Mouse (Mus musculus): ENCODE measurements around the gene Dner. TPM values are rescaled to one million over a fixed set of nuclear protein-coding genes. Genes with fewer than 3 reads are reported as not detected.
A peak's percentile ranks its signal among the peaks of the same experiment; 100 is the strongest.

Gene Dner
- total and polyA plus RNA-seq, 3 experiments: 0.05 to 0.43 (median 0.23) TPM

DNA sequence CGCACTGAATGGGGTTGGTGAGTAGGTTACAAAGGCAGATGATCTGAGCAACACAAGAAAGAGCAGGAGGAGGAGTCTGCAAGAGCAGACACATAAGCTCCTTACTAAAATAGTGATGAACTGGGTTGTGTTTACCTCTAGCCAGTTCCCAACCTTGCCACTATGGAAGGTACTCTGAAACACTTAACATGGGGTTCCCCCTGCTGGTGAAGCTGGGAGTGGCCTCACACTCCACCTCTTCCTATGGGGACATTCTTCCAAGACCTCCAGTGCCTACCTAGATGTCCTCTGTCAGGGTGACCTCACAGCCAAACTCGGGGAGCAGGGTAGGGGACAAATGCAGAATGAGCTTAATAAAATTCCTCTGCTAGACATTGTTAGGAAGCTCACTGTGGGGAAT is 114.2 kb downstream of the Dner start:
- Histone ChIP-seq H3K27me3 (ENCODE audit: control insufficient read depth, insufficient read depth, low read length) (no peaks in the 10 kb centered on the region), H3K4me1 (ENCODE audit: control insufficient read depth, insufficient read depth, low read length) (no peaks in the 10 kb centered on the region), H3K9ac (ENCODE audit: low read depth, low read length) (no peak overlapping the region), H3K36me3 (ENCODE audit: control insufficient read depth, insufficient read depth, low read length) (no peaks in the 10 kb centered on the region), H3K27ac (no peak overlapping the region), H3K4me3 (no peak overlapping the region), H3K79me2 (replicated peaks; ENCODE audit: control insufficient read depth, insufficient read depth, low read length) (no peaks in the 10 kb centered on the region)
- TF ChIP-seq EP300 (IDR thresholded peaks at IDR 0.05; ENCODE audit: insufficient read depth, low read depth, low read length): peak; percentile 54; the same call in 1 of the 2 replicates
- peak; percentile 85 for TF ChIP-seq CTCF (IDR thresholded peaks at IDR 0.05)
- no peak for TF ChIP-seq POLR2A (IDR thresholded peaks at IDR 0.05; ENCODE audit: insufficient read depth, low read depth, low read length)
- peak; percentile 47 to 74 for DNase-seq
- WGBS: 56% methylated on average over 2 of the region's 2 CpGs
- intact Hi-C loops (cut with DNase I): loop anchor here (5.0 to 10.0 kb wide), 3 partner anchors 150 to 835 kb away; no protein-coding TSS in a partner anchor

DNA sequence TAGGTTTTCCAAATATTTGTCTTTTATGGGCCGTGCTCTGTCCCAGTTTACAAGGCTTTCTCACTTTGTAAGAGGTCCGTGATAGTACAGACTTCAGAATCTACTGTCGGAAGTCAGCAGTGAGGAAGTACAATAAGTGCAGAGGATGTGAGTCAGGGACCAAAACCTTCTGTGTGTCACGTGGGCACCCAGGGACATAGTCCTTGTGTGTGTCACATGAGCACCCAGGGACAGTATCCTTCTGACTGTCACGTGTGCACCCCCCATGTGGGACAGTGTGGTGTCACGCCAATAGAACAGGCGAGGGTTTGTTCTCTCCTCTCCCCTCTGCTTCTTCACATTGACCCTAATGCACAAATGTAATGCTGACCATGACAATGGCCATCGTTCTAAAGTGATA is 134.2 kb downstream of the Dner start:
- intact Hi-C loops (cut with DNase I): no loop called here

DNA sequence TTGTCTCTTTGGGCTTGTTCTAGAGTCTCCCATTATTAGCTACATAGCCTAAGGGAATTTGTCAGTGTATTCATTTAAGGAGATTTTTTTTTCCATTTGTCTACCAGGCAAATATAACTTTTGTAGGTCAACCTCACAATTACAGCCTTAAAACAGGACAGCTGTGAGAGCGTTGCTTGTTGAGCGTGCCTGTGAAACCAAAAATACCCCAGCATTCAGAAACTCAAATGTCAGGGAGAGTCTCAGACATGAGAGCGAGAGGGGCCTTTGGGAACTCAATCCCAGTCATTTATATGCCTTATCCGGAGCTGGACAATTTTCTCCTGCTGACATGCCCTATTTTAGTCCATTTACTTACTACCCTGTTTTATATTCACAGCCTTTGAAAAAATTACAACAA is 134.6 kb downstream of the Dner start:
- H3K36me3 ChIP-seq (ENCODE audit: control insufficient read depth, insufficient read depth, low read length): no peaks in the 10 kb centered on the region
- no peaks in the 10 kb centered on the region for H3K27me3 ChIP-seq (ENCODE audit: control insufficient read depth, insufficient read depth, low read length)
- TF ChIP-seq CTCF (IDR thresholded peaks at IDR 0.05) (no peak), POLR2A (IDR thresholded peaks at IDR 0.05; ENCODE audit: insufficient read depth, low read depth, low read length) (no peak), EP300 (IDR thresholded peaks at IDR 0.05; ENCODE audit: insufficient read depth, low read depth, low read length) (no peak)
- 66% methylated on average over 4 of the region's 4 CpGs for WGBS
- no peaks in the 10 kb centered on the region for H3K4me1 ChIP-seq (ENCODE audit: control insufficient read depth, insufficient read depth, low read length)
- intact Hi-C loops (cut with DNase I): no loop called here
- H3K27ac ChIP-seq: no peak overlapping the region
- no peak overlapping the region for H3K4me3 ChIP-seq
- DNase-seq: no peak
- no peak overlapping the region for H3K9ac ChIP-seq (ENCODE audit: low read depth, low read length)
- no peaks in the 10 kb centered on the region for H3K79me2 ChIP-seq (replicated peaks; ENCODE audit: control insufficient read depth, insufficient read depth, low read length)

More for the DNA sequence above, 134.2 kb downstream of the Dner start:
- Histone ChIP-seq H3K4me1 (ENCODE audit: control insufficient read depth, insufficient read depth, low read length) (no peaks in the 10 kb centered on the region), H3K27ac (no peak overlapping the region), H3K27me3 (ENCODE audit: control insufficient read depth, insufficient read depth, low read length) (no peaks in the 10 kb centered on the region), H3K79me2 (replicated peaks; ENCODE audit: control insufficient read depth, insufficient read depth, low read length) (no peaks in the 10 kb centered on the region), H3K9ac (ENCODE audit: low read depth, low read length) (no peak overlapping the region), H3K36me3 (ENCODE audit: control insufficient read depth, insufficient read depth, low read length) (no peaks in the 10 kb centered on the region), H3K4me3 (no peak overlapping the region)
- TF ChIP-seq CTCF (IDR thresholded peaks at IDR 0.05) (no peak), POLR2A (IDR thresholded peaks at IDR 0.05; ENCODE audit: insufficient read depth, low read depth, low read length) (no peak), EP300 (IDR thresholded peaks at IDR 0.05; ENCODE audit: insufficient read depth, low read depth, low read length) (no peak)
- 41% methylated on average over 8 of the region's 8 CpGs for WGBS
- DNase-seq: peak in 1 of 2 experiments; percentile 36

DNA sequence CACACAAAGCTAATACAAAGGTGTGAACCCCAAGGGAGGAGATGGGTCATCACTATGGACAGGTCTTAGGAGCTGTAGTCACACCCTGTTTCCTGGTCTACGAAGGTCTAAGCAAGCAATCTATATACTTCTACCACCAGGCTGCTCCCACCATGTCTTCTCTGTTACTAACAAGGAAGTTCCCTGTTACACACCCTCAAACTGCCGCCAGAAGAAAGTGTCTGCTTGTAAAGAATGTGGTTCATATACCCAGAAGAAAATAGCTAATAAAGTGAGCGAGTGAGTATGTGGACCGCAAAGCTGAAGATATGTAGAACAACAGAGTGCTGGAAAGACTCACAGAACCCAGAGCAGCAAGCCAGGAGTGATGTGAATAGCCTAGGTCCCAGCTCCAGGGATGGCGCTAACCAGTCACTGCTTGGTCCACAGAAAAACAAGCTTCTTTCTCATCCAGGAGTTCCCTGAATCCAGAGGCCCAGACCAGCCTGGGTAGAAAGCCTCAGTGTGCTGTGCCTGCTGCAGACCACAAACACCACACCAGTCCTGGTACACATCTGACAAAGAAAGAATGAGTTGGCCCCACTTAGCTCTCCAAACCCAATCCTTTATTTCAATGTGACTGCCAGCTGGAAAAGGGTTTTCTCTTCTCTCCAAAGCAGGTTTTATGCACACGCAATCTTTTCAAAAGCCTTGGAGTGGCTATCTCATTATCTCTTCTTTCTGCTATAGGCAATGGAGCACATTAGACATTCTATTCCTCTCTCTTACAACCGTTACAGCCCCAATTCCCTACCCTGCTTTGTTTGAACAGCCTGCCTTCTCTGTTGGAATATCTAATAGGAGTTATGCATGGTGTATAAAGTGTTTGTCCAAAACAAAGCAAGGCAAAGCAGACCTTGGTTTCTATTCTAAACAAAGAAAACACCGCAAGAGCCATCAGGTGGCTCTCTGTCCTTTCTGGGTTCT is 139.2 kb downstream of the Dner start:
- no peak for DNase-seq
- no peak for TF ChIP-seq EP300 (IDR thresholded peaks at IDR 0.05; ENCODE audit: insufficient read depth, low read depth, low read length)
- no peak for TF ChIP-seq POLR2A (IDR thresholded peaks at IDR 0.05; ENCODE audit: insufficient read depth, low read depth, low read length)
- no peak for TF ChIP-seq CTCF (IDR thresholded peaks at IDR 0.05)
- Histone ChIP-seq H3K79me2 (replicated peaks; ENCODE audit: control insufficient read depth, insufficient read depth, low read length) (no peaks in the 10 kb centered on the region), H3K27me3 (ENCODE audit: control insufficient read depth, insufficient read depth, low read length) (no peaks in the 10 kb centered on the region), H3K4me3 (no peak overlapping the region), H3K27ac (no peak overlapping the region), H3K36me3 (ENCODE audit: control insufficient read depth, insufficient read depth, low read length) (no peaks in the 10 kb centered on the region), H3K9ac (ENCODE audit: low read depth, low read length) (no peak overlapping the region), H3K4me1 (ENCODE audit: control insufficient read depth, insufficient read depth, low read length) (no peaks in the 10 kb centered on the region)
- WGBS: 85% methylated on average over 8 of the region's 8 CpGs
- intact Hi-C loops (cut with DNase I): no loop called here

DNA sequence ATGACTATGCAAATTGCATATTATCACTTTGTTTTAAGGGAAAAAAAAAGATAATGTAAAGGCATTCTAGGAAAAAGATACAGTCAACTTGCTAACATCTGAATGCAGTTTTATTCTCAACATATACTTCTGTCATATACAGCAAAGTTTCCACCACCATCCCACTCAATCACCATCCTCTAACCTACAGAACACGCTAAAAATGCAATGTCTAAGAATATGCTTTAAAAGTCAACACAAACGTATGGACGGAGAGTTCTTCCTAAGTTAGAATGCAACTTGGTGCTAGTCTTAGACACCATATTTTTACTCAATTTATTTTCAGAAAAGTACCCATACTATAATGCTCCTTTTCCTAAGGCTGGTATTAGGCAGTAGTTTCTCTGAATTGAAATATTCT is 144.0 kb downstream of the Dner start:
- TF ChIP-seq EP300 (IDR thresholded peaks at IDR 0.05; ENCODE audit: insufficient read depth, low read depth, low read length): no peak
- no peak for TF ChIP-seq CTCF (IDR thresholded peaks at IDR 0.05)
- TF ChIP-seq POLR2A (IDR thresholded peaks at IDR 0.05; ENCODE audit: insufficient read depth, low read depth, low read length): no peak
- no peak overlapping the region for H3K9ac ChIP-seq (ENCODE audit: low read depth, low read length)
- no peaks in the 10 kb centered on the region for H3K79me2 ChIP-seq (replicated peaks; ENCODE audit: control insufficient read depth, insufficient read depth, low read length)
- 88% methylated on average over 3 of the region's 3 CpGs for WGBS
- DNase-seq: no peak
- no peak overlapping the region for H3K4me3 ChIP-seq
- no peaks in the 10 kb centered on the region for H3K4me1 ChIP-seq (ENCODE audit: control insufficient read depth, insufficient read depth, low read length)
- no peak overlapping the region for H3K27ac ChIP-seq
- no peaks in the 10 kb centered on the region for H3K36me3 ChIP-seq (ENCODE audit: control insufficient read depth, insufficient read depth, low read length)
- intact Hi-C loops (cut with DNase I): loop anchor here (5.0 kb wide), 1 partner anchor 350 kb away; no protein-coding TSS in a partner anchor
- H3K27me3 ChIP-seq (ENCODE audit: control insufficient read depth, insufficient read depth, low read length): no peaks in the 10 kb centered on the region

DNA sequence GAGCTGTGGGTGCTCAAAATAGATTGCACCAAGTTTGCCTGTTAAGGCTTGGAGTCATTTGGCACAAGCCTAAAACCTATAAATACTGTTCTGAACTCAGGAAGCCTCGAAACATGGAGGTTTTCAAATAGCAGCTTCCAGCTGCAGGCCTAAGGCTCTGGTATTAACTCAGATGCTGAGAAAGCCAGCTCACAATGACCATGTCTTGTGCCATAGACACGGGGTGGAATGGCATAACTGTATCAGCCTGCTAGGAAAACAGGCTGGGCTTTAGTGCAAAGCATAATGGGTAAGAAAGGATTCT is 146.0 kb downstream of the Dner start:
- H3K79me2 ChIP-seq (replicated peaks; ENCODE audit: control insufficient read depth, insufficient read depth, low read length): no peaks in the 10 kb centered on the region
- DNase-seq: no peak
- no peak overlapping the region for H3K27ac ChIP-seq
- H3K4me1 ChIP-seq (ENCODE audit: control insufficient read depth, insufficient read depth, low read length): no peaks in the 10 kb centered on the region
- TF ChIP-seq EP300 (IDR thresholded peaks at IDR 0.05; ENCODE audit: insufficient read depth, low read depth, low read length): no peak
- no peak for TF ChIP-seq CTCF (IDR thresholded peaks at IDR 0.05)
- TF ChIP-seq POLR2A (IDR thresholded peaks at IDR 0.05; ENCODE audit: insufficient read depth, low read depth, low read length): no peak
- no peaks in the 10 kb centered on the region for H3K27me3 ChIP-seq (ENCODE audit: control insufficient read depth, insufficient read depth, low read length)
- intact Hi-C loops (cut with DNase I): loop anchor here (5.0 kb wide), 1 partner anchor 352 kb away; no protein-coding TSS in a partner anchor
- 58% methylated on average over 2 of the region's 2 CpGs for WGBS
- H3K36me3 ChIP-seq (ENCODE audit: control insufficient read depth, insufficient read depth, low read length): no peaks in the 10 kb centered on the region
- no peak overlapping the region for H3K4me3 ChIP-seq
- H3K9ac ChIP-seq (ENCODE audit: low read depth, low read length): no peak overlapping the region
